Mouse (Mus musculus) urinary bladder, adult 18-20 months (tissue): ENCODE measurements around the gene Gm13090.

Experiments used
- DNase-seq, 2 experiments: peaks; one replicate each; pipeline ENCODE4 v3.0.0; 2022; ENCODE audit warnings: low spot score in 2 of 2, mixed read lengths in 2 of 2

Gm13090 gene

GRCm38 (mm10) chr4:151096334-151097103 is 7.1 kb downstream of the Gm13090 start:
- no peak for DNase-seq

GRCm38 (mm10) chr4:151097104-151097438 is 7.7 kb downstream of the Gm13090 start:
- no peak for DNase-seq

- DNase-seq, result no peak
Observed at GRCm38 (mm10) chr4:151103646-151104045, 14.3 kb downstream of the Gm13090 start.

GRCm38 (mm10) chr4:151104147-151104546 is 14.8 kb downstream of the Gm13090 start:
- DNase-seq, result no peak

GRCm38 (mm10) chr4:151105886-151106285 is 16.5 kb downstream of the Gm13090 start:
- DNase-seq, result no peak

- DNase-seq, result no peak
Observed at GRCm38 (mm10) chr4:151106468-151106867, 17.1 kb downstream of the Gm13090 start.

- DNase-seq, result no peak
Observed at GRCm38 (mm10) chr4:151107131-151108001, 18.0 kb downstream of the Gm13090 start.

- peak; percentile 73 to 82 for DNase-seq
Observed at GRCm38 (mm10) chr4:151108028-151108771, 18.8 kb downstream of the Gm13090 start.

- DNase-seq, result no peak
Observed at GRCm38 (mm10) chr4:151108834-151109241, 19.5 kb downstream of the Gm13090 start.

GRCm38 (mm10) chr4:151111226-151111625 is 21.9 kb downstream of the Gm13090 start:
- DNase-seq, result no peak

- no peak for DNase-seq
Observed at GRCm38 (mm10) chr4:151114574-151114973, 25.2 kb downstream of the Gm13090 start.

- DNase-seq, result no peak
Observed at GRCm38 (mm10) chr4:151118883-151119282, 29.5 kb downstream of the Gm13090 start.

- DNase-seq, result no peak
Observed at GRCm38 (mm10) chr4:151127636-151128548, 38.5 kb downstream of the Gm13090 start.

GRCm38 (mm10) chr4:151128641-151129541 is 39.5 kb downstream of the Gm13090 start:
- peak in 1 of 2 experiments; percentile 30 for DNase-seq

GRCm38 (mm10) chr4:151129725-151130557 is 40.6 kb downstream of the Gm13090 start:
- DNase-seq, result no peak

- peak in 1 of 2 experiments; percentile 45 for DNase-seq
Observed at GRCm38 (mm10) chr4:151130756-151131490, 41.6 kb downstream of the Gm13090 start.

- DNase-seq, result no peak
Observed at GRCm38 (mm10) chr4:151132493-151132892, 43.1 kb downstream of the Gm13090 start.

GRCm38 (mm10) chr4:151133760-151134159 is 44.4 kb downstream of the Gm13090 start:
- DNase-seq, result no peak
